Mouse (Mus musculus): ENCODE measurements around the gene Fgfr4.
"Not testable (repeated sequence)": the region's sequence is repeated elsewhere in the genome, so short reads cannot be mapped to it uniquely, and the experiment has no call there.

The Fgfr4 gene

DNA sequence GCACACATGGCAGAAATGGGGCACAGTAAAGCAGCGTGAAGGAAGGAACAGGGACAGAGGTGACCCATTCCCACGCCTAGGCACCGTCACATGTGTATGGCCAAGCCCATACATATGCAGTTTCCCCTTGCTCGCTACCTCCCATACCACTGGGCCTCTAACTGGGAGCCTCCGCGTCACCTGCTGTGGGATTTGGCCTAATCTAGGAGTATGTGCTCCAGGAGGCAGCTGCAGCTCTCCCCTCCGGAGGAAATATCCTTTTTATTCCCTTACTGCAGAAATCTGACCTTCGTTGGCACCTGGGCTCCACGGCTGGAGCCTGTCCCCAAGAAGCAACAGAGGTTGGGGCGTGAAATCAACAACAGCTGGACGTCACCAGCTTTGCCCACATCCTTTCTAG lies 21.9 kb downstream of the Fgfr4 start:
- no peak for DNase-seq

DNA sequence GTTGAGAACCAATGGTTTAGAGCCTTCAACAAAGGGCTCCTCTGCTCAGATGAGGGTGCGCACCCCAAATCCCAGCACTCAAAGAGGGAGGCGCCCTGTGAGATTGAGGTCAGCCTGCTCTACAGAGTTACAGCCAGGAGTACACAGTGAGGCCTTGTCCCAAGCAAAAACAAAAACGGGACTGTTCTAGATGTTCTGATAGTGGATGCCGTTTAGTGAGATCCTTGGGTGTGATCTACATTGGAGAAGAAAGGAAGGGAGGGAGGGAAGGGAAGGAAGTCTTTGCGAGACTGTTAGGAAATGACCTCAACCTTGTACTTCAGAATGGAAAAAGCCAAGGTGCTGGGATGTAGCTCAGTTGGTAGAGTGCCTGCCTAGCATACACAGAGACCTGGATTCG lies 23.8 kb downstream of the Fgfr4 start:
- DNase-seq: no peak

DNA sequence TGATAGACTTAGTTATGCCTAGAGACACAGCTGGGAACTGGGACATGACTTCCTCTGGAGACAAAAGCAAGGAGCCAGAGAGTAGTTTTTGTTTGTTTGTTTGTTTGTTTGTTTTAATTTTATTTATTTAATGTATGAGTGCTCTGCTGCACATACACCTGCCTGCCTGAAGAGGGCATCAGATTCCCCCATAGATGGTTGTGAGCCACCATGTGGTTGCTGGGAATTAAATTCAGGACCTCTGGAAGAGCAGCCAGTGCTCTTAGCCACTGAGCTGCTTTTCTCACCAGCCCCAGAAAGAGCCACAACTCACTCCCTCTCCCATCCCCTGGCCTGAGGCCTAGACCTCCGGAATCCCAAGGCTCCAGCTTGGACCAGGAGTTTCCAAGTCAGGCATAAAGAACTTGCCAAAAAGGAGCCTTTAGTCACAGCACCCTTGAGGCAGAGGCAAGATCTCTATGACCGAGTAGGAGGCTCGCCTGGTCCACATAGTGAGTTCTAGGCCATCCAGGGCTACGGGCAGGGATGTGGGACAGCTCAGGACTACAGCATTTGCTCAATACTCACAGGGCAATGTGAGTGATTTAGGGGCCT lies 25.6 kb downstream of the Fgfr4 start:
- no peak for DNase-seq

DNA sequence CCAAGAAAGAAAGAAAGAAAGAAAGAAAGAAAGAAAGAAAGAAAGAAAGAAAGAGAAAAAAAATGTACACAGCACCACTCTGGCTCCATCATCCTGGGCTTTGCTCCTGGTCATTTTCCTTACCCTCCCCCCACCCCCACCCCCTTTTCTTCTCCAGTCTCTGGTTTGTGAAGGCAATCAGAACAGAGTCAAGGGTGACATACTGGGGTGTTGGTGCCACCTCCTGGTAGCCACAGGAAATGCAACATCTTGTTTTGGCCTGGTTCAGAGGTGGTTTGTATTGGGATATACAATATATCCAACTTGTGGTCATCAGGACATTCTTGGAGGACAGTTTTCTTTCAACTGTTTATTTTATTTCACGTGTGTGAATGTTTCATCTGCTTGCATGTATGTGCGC lies 26.1 kb downstream of the Fgfr4 start:
- DNase-seq: peak; percentile 80 to 82

DNA sequence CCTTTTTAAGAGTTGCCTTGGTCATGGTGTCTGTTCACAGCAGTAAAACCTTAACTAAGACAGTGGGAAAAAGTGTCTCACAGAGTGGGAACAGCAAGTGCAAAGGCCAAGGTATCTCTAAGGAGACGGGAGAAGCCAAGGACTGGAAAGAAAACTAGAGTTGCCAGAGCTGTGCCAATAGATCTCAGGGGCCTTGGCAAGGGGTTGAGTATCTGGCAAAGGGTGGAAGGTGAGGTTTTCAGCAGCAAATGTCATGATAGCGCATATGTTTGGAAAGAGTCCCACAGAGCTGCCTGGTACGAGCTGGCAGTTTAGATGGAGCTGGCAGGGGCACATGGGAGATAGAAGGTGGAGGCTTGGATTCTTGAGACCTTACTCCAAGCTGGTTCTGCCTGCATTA lies 27.2 kb downstream of the Fgfr4 start:
- no peak for DNase-seq

DNA sequence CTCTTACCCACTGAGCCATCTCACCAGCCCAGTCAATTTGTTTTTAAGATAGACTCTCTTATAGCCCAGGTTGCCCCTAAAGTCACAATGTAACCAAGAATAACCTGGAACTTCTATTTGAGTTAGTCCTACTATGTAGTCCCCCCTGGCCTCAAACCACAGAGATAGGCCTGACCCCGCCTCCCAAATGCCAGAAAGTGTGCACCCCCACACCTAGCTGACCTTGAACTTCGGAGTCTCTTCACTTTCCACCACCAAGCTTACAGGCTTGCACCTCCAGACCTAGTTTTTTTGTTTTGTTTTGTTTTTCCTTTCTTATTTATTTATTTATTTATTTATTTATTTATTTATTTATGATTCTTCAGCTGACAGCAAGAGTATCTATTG lies 29.3 kb downstream of the Fgfr4 start:
- DNase-seq: no peak

DNA sequence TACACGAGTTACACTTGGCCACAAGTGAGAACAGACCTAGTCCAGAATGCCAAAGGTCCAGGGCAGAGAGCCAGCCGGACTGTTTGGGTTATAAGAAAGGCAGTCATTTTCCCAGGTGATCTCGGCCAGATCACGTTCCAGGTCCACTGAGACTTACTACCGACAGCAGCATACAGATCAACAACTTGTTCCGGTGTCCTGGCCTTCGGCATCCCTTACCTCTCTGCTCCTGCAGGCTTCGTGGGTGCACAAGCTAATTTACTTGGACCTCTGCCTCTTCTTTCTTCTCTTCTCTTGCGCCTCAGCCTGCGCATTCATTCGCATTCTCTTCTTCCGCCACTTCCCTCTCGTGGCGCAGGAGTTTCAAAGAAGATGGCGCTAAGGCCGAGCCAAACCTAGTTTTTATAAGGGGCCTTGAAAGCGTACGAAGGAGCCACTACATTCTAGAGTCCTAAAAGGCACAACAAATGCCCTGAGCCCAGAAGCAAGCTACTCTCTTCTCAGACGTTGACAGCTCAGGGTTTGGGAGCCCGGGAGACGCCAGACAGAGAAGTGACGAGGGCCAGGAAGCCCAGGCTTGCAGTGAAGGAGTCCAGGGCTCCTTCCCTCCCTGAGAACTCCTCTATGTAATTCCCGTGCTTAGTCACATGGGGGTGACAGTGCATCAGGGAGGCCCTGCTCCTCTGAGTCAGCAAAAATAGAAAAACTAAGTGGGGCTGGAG lies 29.9 kb downstream of the Fgfr4 start:
- peak; percentile 39 to 45 for DNase-seq

DNA sequence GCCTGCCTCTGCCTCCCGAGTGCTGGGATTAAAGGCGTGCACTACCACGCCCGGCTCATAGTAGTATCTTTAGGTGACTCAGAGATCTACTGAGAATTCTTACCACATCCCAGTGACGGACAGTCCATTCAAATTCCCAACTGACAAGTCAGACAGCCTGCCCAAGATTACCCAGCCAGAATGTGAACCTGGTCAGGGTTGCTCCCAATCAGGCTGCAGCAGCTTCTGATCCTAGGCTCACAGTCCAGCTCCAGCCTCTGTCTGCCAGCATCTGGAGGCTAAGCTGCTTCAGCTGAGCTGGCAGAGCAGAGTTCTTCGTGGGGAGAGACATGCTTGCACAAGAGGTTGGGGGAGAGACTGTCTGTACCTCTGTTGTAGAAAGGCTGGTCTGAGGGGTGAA lies 30.9 kb downstream of the Fgfr4 start:
- no peak for DNase-seq

DNA sequence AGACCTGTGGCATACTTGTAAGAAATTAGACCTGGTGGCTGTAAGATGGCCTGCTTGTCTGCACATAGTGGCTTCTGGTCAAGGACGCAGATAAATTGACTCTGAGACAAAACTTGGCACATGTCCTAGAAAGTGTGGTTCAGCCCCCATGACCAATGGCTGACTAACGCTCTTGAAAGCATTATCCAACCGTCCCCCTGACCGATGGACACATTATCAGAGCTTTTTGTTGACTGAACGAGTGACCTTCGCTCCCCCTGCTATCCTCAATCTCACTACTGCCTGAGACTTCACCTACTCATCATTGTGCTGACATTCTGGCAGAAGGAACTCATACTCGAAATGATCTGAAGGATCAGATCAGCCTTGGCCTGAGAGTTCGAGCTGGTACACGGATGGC lies 34.6 kb downstream of the Fgfr4 start:
- not testable (repeated sequence) for DNase-seq

DNA sequence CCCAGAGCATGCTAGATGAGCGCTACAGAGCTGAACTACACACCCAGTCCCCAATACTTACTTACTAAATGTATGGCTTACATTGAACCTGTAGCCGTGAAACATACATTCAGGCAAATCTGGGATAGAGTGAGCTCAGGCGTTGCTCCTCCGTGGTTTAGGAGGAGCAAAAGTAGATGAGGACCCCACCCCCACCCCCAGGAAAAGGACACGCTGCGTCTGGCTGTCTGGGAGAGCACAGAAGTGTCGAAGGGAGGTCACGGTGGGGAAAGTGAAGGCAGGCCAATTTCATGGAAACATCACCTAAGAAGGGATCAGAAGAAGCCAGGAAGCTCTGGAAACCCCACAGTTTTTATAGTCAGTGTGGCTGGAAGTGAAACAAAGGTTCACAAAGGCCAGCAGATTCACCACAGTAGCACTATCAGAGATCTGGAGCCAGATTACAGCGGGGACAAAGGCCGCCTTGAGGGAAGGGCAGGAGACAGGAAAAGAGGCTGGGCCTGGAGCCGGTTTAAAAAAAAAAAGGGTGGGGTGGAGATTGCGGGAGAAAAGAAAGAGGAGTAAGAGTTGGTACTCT lies 37.2 kb downstream of the Fgfr4 start:
- DNase-seq: no peak

DNA sequence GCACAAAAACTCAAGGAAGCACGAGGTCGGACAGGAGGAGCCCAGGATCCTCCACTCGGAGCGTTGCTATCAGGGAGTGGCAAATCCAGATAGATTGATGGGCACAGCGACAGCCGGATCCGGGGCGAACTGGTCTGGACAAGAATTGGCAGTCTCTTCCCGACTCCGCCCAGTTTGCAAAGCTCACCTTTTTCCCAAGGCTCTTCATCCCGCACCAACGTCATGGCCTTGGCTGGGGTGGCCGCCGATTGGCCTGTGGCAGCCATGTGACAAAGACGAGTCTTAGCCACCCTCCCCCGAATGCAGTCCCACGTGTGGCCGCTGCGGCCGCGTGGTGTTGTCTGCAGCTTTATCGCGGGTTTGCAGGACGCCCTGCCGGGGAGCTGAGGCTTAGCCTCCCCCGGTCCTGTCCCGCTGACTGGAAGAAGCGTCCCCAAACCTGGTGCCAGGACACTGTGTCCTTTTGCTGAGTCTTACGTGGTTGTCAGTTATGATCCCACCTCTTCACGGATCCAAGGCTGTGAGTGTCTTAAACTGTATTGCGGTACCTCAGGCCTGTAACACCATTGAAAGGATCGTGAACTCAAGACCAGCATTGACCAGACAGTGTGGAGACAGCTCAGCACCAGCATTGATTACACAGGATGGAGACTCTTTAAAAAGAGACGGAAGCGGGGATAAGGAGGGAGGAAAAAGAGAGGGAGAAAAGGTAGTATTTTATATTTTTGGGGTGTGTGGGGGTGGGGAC lies 37.9 kb downstream of the Fgfr4 start:
- peak; percentile 91 to 92 for DNase-seq

DNA sequence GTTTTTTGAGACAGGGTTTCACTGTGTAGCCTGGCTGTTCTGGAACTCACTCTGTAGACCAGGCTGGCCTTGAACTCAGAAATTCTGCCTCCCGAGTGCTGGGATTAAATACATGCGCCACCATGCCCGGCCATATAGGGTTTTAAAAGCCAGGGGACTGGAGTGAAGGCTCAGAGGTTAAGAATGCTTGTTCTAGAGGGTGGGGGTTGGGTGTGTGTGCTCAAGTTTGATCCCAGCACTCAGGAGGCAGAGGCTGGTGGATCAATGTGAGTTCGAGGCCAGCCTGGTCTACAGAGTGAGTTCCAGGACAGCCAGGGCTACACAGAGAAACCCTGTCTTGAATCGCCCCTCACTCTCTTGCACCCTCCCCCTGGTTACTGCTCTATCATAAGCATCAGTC lies 39.1 kb downstream of the Fgfr4 start:
- no peak for DNase-seq

DNA sequence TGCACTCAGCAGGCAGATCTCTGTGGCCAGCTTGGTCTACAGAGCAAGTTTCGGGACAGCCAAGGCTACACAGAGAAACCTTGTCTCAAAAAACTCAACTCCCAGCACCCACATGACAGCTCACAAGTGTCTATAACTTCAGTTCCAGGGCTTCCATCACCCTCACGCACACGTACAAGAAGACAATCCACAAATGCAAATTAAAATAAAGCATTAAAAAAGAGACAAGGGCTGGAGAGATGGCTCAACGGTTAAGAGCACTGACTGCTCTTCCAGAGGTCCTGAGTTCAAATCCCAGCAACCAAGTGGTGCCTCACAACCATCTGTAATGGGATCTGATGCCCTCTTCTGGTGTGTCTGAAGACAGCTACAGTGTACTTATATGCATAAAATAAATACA lies 50.3 kb downstream of the Fgfr4 start:
- not testable (repeated sequence) for DNase-seq

DNA sequence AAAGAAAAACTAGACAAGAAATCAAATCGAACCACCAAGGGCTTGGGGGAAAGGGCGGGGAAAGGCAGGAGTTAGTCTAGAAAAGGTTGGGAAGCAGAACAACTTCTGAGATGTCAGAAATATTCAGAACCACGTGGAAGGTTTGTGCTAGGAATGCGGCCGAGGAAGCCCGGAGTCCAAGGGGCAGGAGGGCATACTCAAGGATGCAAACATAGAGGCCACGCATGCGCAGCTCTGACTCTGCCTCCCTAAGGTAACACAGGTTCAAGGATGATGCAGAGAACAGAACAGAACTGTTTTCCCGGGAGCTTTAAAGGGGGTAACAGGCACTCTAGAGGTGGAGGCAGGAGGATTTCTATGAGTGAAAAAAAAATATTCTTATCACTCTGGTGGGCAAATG lies 51.3 kb downstream of the Fgfr4 start:
- no peak for DNase-seq

DNA sequence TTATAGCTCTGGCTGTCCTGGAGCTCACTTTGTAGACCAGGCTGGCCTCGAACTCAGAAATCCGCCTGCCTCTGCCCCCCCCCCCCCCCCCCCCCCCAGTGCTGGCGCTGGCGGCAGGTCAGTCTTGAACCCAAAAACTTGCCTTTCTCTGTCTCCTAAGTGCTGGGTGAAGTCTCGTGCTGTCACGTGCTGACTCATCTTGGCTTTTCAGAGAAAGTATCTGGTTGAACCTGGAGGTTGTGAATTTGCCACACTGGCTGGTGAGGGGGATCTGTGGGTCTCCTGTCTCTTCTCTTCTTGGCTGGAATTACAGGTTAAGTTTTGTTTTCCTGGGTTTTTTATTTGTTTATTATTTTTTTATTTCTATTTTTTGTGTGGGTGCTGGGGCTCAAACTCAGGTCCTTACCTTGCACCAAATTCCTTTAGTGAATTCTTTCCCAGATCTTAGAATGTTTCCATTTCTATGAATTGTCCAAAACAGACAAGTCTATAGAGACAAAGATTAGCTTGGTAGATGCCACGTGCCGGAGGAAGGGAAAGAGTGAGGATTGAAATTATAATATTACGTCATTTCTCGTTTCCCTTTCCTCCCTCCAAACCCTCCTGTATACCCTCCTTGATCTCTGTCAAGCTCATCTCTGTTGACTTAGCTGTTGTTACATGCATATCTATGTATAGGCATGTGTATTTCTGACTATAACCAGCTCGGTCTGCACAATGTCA lies 52.4 kb downstream of the Fgfr4 start:
- DNase-seq: no peak

DNA sequence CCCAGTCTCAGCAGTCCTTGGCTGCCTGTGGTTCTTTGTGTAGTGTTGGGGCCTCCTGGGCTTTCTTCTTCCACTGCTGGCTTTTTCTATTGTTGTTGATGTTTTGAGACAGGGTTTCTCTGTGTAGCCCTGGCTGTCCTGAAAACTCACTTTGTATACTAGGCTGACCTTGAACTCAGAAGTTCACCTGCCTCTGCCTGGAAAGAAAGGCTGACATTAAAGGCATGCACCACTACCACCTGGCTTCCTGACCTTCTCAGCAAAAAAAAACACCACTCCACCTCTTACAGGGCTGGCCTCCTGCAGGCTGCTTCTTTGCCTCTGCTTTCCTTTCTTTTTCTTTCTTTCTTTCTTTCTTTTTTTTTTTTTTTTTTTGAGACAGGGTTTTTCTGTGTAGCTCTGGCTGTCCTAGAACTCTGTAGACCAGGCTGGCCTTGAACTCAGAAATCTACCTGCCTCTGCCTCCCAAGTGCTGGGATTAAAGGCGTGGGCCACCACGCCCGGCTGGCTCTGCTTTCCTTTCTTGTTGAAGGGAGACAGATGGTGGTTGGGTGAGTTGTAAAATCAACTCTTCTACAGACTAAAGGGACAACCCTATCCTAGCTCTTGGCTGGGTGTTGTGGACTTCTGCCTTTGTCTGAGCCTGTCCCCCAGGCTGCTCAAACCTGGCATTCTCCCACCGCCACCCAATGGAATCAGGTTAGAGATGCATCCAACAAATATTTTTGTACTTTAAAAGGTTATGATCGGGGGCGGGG lies 53.2 kb downstream of the Fgfr4 start:
- no peak for DNase-seq

DNA sequence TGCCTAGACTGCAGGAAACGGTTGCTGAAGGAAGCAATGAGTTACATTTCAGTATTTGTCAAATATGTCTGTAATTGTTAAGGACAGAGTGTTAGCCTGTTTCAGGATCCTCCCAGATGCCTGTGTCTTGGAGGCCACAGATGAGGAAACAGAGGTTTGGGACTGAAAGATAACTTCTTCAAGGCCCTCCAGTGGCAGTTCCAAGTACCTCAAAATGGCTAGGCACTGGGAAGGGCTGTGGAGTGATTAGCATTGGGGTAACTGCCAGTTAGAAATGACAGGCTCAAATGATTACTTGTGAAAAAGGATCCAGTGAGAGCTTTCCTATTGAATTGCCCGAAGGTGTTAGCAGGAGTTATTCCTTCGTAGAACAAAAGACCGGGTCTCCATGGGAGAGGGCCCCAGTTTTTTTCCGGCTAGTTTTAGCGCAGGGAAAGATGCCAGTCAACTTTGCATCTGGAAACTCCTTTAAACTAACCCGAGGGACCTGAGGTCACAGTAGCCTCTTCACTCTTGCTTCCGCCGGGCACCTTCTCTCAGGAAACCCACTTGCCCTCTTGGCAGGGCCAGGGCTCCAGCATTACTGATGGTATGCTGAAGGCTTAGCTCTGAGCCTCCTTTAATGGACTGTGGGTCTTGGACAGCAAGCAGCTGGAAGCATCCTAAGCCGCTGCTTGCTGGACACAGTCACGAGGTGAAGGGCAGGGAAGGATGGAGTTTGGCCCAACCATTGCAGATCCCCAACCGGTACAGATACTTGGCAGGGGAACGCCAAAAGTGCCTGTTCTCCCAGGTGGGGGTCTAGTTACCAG lies 56.6 kb downstream of the Fgfr4 start:
- no peak for DNase-seq

DNA sequence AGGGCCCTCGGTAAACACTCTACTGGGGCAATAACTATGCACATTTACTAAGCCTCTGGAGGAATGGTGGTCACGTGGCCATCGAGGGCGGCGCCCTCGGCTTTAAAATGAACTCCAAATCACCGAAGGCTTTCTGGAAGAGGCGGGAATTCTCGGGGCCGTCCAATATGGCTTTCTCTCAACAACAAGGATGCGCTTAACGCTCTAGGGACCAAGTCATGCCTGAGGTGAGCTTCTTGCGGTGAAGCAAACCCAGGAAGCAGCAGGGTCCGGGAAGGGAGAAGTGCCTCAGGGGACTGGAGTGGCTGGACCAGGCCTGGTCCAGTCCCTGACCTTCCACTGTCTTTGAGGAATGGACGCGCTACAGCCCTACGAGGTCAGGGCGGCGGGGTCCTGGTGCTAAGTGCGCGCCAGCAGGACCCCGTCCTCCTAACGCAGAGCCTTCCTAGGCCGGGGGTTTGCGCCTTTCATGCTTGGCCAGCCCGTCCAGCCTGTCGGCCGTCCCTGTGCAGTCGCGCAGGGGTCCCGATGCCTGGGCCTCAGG lies 57.3 kb downstream of the Fgfr4 start, which contains the start of gene Nsd1:
Gene Nsd1 (plus strand): TSS at position 134 of the 544 bp plus-strand sequence.
- DNase-seq: no peak

DNA sequence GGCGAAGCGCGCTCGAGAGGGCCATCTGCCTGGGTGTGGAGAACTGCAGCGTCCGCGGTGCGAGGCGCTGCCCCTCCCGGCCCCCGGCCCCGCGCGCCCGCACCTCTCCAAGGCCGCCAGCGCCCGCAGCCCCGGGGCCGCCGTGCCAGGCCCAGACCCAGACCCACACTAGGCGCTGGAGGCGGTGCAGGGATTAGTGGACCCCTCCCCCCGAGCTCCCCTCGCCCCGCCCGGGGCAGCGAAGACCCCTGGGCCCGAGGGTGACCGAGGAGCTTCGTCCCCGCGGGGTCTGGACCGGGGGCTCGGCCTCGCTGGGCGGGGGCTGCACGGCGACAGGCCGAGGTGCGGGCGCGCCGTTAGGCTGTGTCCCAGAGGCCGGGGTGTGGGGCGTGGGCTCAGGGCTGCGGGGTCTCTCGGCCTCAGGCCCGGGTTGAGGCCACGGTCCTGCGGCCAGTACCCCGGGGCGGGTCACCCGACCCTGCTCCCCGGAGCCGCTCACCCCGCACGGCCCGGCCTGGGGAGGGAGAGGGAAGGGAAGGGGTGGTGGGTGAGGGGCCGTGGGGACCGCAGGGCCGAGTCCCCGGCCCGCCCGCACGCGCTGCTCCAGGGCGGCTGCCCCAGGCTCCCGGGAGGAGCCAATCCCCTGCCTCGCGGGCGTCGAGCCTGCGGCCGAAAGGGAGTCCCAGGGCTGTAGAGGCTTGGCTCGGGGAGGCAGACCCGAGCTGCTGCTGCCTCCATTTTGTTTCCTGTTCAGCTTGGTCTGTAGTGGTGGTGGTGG lies 57.9 kb downstream of the Fgfr4 start:
- peak in 1 of 2 experiments; percentile 56 for DNase-seq

DNA sequence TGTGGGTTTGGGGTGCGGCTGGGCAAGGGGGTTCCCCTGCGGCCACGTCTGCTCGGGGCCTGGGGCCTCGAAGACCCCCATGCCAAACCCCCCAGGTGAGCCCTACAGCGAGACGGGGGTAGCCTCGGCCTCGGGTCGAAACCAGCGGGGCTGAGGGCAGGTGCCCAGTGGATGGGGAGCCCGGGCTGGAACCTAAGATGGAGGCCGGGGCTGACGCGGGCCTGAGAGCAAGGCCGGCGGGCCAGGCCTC lies 58.5 kb downstream of the Fgfr4 start:
- DNase-seq: peak in 1 of 2 experiments; percentile 90
